Mouse (Mus musculus) kidney, postnatal 36 days (tissue): Measurements from ENCODE around the gene Ttll2.
"Not testable (repeated sequence)": the region's sequence is repeated elsewhere in the genome, so short reads cannot be mapped to it uniquely, and the experiment has no call there.

Experiments
- DNase-seq, 2 experiments: peaks; one replicate each; pipeline ENCODE4 v3.0.0; 2021 to 2022; ENCODE audit warnings: mixed read lengths in 2 of 2

The Ttll2 gene

DNA sequence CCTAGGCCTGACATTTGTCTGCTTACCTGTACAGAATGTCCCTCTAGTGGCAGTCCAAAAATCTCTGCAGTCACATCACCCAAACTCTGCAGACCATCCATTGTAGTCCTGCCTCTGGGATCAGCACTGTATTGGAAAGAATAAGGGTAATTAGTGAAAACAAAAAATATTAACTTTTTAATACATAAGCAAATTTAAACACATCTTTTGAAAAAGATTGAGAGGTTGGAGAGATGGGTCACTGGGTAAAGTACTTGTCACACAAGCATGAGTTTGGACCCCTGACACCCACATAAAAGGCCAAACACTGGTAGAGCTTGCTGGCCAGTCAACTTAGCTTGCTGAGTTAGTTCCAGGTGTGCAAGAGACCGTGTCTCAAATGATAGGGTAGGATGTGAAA, at the start of gene Ttll2:
TSS of gene Ttll2 (minus strand) at position 101 of the 400 bp plus-strand sequence.
- DNase-seq = not testable (repeated sequence)

DNA sequence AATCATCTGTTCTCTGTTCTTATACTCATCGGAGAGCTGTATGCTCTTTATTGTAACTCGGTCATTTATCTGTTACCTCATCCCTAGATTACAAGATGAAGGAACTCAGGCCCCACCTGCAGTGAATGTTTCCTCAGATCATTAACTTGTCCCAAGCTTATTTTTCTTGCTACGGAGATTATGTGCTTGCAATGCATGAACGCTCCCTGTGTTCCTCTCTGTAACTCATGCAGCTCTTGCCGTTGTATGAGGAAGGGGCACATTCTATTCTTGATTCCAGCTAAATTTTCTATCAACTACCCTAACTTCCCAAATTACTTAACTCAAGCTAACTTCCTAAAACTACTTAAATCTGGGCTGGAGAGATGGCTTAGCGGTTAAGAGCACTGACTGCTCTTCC, 47.3 kb upstream of the Ttll2 start:
- DNase-seq = not testable (repeated sequence)

DNA sequence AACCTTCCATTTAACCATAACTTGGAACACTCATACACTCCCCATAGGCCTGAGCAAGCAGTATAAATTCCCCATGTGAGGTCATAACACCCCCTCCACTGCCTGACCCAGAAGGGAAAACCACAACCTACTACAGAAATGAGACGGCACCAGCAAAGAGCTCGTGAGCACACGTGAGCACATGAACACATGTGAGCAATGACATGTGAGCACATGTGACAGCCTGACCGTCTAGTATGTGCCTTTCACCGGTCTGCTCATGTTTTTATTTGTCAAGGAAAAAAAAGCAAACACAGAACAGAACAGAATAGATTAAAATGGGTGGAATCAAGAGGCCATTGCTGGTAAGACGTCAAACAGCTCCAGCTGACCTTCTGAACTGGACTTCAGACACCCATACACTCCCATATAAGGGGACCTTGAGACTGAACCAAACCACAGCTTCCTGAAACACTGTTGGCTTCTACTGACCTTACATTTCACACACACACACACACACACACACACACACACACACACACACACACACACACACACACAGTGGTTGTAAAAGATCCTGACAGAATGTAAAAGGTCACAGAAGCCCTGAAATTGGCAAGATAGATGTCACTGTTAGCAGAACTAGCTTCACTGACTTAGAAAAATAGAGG, 45.8 kb upstream of the Ttll2 start:
- peak in 1 of 2 experiments; percentile 10 for DNase-seq

DNA sequence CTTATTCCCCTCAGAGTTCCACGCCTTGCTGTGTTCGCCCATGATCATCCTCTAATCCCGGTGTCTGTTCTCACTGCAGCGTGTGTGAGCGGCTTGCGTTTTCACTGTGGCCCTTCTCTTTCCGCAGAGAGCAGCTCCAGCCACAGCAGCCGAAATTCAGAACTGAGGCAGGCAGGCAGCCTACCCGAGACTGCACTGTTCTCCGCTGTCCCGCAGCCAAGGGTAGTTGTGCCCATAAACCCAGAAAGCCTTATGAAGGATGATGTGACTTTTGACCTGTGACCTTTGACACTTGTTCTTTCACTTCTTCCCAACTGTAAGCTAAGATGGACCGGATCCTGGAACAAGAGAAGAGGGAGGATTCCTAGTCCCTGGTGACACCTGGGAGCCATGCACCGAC, 44.6 kb upstream of the Ttll2 start:
- DNase-seq = not testable (repeated sequence)

DNA sequence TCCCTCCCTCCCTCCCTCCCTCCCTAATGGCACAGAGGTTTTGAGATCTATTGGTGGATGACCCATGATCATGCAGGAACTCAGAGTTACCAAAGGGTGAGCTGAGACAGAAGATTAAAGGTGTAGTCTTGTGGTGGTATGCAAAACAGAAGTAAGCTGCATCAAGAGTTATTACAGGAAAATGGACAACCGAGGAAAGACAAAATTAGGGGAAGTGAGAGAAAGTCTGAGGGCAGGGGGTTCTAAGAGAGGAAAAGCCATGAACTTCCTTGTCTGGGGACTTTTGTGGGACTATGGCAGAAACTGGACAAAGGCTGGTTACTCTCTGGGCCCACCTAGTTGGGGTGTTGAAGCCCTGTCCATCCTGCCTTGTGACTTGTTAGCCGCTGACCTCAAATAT, 43.8 kb upstream of the Ttll2 start:
- not testable (repeated sequence) for DNase-seq

DNA sequence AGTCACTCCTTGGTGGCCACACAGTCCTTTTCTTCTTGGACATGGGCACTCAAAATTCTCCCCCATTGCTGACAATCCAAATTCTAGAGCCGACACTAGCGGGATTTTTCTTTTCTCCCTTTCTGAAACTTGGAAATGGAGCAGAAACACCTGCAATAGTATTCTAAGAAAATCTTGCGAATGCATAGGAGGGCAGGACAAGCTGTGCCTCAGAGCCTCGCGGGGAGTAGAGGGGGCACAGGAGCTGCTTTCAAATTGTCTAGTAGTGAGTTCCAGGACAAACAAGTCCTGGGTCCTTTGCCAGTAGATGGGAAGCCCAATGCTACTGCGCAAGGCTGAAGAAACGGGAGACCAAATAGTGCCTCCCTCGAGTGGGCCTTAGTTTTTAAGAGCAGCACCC, 43.2 kb upstream of the Ttll2 start:
- not testable (repeated sequence) for DNase-seq

DNA sequence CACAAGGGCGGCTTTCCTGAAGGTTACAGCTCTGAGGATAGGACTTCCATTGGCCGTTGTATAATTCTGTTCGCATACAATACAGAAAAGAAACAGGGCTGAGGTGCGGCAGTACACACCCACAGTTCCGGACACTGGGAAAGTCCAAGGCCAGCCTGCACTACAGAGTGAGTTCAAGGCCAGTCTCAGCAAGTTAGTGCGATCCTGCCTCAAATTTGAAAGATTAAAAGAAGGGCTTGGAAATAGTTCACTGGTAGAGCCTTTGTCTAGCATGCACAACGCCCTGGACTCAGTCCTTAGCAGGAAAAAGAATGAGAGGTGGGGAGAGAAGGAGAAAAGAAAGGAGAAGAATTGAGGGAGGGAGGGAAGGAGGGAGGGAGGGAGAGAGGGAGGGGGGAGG, 42.6 kb upstream of the Ttll2 start:
- not testable (repeated sequence) for DNase-seq

DNA sequence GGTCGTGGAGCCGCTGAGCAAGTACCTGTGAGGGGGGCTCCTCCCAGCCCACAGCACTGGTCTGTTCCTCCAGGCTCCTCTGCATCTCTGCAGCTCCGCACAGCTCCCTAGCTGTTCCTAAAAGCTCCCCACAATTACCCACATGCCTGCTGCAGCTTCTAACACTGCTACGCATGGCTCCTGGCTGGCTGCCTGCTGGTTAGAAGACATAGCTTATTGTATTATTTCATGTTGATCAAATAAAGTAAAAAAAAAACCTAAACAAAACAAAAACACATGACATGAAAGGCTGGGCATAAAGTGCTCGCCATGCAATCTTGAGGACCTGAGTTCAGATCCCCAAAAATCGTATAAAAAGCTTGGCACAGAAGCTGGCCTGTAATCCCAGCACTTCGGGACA, 37.4 kb upstream of the Ttll2 start:
- not testable (repeated sequence) for DNase-seq

DNA sequence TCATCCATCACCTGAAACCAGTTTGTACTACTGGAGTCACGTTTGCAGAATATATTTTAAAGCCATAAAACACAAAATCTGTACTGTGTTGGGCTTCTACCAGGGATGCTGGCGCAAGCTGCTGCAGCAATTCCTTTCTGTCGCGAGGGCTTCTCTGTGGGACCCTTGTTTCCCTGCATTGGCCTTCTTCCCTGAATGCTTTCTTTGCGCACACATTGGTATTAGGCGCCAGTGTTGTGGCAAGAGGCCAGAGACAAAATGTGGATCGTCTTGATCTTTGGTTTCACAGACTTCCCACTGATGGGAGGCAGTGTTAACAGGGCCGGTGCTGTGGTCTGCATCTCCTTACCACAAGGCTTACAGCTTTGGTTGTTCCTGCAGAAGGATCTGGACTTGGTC, 36.5 kb upstream of the Ttll2 start:
- DNase-seq = not testable (repeated sequence)

DNA sequence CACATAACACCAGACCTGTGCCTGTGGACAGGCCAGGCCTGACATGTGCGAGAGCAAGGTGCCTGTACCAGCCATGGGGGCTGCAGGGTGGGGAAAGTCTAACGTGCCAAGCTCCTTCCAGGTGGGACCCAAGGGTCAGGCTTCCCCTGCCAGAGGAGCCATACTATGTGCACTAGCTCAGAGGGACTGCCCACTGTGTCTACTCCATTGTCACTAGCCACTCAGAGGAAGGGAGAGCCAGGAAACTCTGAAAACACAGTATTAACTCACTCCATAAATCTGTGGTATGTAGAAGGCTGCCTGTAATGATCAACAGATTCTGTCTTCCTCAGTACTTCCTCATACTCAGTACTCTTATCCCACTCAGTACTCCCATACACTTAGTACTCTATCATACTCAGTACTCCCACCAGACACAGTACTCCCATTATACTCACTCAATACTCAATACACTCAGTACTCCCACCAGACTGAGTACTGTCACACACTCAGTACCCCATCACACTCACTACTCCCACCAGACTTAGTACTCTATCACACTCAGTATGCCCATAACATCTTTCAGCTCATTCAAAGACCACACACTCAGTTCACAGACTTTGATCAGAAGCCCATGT, 36.0 kb upstream of the Ttll2 start:
- not testable (repeated sequence) for DNase-seq

DNA sequence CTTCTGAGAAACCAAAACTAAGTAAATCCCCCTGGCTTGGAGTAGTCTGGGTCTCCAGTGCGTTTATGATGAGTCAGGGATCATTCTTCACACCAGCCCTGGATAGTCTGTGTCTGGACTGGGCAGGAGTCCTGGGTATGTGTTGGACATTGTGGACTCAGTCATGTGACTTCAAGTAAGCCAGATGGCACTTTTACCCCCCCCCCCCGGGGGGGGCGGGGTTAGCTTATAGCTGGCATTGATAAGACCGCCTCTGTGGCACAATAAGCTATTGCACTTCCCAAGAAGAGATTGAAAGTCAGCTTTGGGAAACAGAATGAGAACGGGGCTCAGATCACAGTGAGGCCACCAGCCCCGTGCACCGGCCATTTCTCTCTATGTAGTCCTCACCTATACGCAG, 33.5 kb upstream of the Ttll2 start:
- DNase-seq = not testable (repeated sequence)

DNA sequence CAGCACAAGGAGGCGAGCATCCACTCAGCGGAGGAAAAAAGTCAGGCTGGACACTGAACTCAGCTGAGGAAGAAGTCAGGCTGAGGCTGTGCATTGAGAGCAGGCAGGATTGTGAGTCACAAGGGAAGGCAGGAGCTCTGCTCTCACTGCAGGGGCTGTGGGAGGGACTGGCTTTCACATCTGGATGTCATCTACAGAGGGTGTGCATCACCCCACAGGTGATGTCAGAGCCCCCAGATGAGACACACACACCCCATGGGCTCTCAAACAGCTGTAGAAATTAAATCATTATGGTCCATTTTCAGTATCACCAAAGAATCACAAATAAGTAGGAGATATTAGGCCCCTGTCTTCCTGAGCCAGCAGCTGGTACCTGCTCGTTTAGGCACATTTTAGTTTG, 32.9 kb upstream of the Ttll2 start, which contains the start of gene Unc93a2:
TSS of gene Unc93a2 (minus strand) at position 101 of the 400 bp plus-strand sequence.
- not testable (repeated sequence) for DNase-seq

DNA sequence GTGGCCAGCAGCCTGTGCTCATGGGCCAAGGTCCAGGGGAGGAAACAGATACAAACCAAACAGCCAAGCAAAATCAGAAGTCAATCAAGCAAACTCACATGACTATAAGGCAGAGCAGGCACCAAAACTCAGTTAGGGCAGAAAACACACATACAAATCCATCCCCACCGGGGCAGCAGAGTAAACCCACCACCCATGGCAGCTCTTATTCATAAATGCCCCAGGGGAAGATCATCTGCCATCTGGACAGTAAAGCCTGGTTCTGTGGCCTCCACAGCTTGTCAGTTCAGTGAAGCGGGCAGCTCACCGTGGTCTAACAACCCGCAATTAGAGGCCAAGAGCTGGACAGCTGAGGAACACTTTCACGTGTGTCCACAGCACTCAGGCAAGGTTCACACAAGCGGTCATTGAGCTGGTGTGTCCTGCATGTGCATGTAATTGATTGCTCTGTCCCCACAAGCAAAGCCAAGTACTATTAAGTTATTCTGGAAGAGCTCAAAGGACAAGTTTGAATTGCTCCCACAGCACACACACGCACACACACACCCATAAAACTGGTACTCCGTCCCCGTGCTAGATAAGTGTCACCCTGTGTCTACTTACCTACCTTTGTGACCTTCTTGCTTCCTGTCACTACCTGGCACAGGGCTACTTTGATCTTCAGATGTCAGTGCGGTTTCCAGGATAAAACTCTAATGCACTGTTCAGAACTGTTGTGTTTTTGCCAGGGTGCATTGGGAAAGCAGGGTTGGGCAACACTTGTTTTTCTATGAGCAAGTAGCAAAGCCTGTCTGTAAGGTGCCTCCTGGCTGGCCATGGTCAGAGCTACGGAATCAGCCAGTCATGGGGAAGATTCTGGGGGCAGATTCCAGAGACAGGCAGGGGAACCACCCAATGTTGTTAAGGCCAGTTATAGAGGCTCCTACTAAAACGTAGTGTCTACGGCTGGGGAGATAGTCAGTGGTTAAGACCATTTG, 31.0 kb upstream of the Ttll2 start:
- DNase-seq = not testable (repeated sequence)

DNA sequence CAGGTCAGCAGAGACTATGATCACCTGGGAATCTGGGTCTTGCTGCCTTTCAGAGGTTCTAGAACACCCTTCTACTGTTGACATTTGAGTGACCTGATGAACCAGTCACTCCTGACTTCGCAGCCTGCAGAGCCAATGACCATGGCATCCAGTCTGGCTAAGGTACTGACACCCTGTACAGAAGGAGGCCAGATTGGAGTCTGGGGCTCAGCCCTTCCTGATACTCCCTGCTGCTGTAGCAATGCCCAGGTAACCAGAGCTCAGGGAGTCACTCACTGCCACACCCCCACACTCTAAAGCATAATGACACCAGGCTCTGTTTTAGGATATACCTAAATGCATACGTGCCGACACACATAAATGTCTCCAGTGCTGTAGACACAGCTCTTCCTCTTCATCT, 30.2 kb upstream of the Ttll2 start:
- DNase-seq = not testable (repeated sequence)

DNA sequence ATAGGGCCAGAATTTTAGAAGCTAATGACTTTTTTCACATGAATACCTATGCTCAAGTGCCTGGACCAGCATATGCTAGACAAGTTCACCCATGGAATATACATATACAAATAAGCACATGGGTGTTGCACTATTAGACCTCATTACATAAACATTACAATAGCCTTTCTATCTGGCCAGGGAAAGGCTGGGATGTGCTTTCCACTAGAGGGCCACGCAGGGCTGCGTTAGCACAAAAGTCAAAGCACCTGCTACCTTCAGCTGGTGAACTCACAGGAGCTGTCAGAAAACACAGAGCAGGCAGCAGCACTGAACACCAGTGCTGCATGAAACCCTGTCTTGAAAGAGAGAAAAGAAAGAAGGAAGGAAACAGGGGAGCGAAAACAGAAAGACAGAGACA, 25.4 kb upstream of the Ttll2 start:
- not testable (repeated sequence) for DNase-seq

DNA sequence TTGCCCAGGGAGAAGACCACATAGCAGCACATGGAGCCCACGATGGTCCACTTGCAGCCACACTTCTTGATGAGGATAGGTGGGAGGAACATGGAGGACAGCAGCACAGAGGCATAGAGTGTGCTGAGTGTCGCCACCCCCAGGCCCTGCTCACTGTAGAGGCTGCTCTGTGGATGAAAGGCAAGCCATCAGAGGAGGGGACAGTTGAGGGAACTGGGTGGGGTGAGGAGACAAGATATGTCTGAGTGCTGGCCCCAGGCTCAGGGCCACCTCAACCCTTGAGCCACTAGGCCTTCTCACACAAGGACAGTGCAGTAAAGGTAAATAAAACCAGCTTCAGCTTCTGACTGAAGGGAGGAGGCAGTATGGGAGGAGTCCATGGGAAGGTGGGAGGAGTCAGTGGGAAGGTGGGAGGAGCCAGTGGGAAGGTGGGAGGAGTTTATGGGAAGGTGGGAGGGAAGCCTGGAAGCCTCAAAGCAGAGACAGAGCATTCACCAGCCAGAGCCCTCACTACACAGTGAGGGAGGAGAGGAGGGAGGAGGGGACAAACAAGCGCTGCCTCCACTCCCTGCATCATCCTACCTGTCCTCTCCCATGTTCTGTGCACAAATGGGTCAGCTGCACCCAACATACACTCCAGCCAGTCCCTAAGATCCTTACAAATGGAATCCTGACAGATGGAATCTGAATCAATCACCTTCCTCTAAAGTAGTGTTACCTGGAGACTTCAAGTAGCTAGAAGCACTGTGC, 24.6 kb upstream of the Ttll2 start:
- DNase-seq = not testable (repeated sequence)

DNA sequence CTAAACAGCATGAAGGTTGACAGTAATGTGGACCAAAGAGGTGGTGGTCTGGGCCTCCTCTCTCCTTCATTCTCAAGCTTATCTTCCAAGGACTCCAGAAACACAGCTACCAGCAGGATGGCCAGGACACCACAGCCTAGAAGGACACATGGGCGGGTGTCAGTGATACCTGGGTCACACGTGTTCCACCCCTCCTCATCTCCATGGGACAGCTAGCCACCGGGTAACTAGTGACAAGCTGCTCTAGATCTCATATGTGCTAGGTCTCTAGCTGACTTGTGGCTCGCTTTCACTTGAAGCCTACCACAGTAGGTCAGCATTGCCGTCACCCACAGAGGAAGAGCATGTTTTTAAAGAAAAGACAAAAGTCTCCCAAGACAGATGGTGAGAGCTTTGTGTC, 19.4 kb upstream of the Ttll2 start, which contains the start of gene Gm49630:
TSS of gene Gm49630 (minus strand) at position 101 of the 400 bp plus-strand sequence.
- DNase-seq = not testable (repeated sequence)

DNA sequence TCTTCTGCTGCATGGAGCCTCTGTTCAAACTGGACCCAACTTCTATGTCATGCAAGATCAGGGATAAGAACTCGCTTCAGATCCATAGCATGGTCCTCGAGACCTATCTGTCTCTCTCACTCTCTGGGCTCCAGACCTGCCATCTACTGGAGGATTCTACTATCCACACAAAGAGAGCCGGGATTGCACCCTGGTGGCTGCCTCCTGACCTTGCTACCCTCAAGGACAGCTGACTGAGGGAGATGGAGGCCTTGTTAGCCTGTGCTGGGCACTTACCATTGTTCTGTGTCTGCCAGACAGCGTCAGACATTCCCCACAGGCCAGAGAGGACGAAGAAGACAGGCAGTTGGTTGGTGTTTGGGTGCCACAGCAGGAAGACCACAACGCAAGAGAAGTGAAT, 16.9 kb upstream of the Ttll2 start:
- DNase-seq = not testable (repeated sequence)

DNA sequence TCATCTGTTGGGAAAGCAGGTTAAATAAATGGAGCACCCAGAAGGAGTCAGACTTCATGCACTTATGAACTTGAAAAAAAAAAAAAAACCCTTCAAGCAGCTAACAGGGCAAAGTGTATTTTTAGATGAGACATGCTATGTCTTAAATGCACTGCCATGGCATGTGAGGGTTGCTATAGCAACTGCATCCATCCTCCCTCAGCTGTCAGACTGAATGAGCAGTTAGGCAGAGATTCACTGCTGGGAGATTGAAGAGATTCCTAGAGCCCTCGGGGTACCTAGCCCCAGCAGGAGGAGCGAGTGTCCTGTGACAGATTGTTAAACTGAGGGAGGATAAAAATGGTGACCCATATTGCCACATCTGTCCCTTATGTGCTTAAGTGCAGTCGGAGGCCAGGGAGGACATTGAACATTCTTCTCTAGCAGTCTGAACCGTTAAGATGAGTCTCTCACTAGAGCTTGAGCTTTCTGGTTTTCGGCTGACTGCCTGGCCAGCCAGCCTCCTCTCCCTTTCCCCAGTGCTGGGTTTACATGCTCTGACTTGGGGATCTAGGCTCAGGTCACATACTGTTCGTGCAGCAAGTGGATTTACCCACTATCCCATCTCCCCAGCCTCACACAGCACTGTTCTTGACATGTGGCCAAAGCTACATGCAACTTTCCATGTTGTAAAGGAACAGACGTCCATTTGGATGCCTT, 14.3 kb upstream of the Ttll2 start:
- DNase-seq = not testable (repeated sequence)

DNA sequence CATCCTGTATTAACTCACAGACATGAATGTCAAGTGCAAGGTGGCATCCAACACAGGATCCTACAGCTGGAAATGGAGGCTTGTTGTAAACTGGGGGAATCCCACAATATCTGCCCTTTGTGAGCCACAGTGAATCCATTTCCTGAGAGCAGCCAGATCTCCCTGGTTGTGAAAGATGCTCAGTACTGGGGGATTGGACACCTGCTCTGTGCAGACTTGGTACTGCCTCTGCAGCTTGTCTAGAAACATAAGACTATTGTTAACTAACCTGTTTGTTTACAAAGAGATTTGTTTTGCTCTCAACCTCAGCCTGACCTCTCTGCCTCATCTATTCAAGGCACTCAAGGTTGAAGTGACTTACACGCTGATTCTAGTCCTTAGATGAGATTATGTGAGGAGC, 13.8 kb upstream of the Ttll2 start:
- not testable (repeated sequence) for DNase-seq

DNA sequence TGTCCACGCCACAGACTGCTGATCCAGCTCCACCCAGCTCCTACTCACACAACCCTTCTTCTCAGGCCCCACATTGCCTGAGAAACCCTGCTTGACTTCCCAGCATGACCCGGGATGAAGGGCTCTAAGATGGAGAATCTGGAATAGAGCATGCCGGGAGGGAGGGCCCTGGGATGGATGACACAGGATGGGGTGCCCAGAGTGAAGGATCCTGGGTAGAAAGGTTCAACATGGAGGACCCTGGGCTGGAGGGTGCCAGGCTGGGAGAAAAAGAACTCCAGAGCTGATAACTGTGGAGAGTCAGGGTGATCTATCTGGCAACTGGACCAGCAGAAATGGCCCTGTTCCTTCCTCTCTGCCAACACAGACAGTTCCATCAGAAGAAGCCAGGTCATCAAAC, 13.1 kb upstream of the Ttll2 start:
- DNase-seq = not testable (repeated sequence)
